Mouse (Mus musculus) olfactory bulb, adult 2 months (tissue): ENCODE data around the gene Akap7.

ENCODE experiments used
- CTCF ChIP-seq: fragments of 200-500 bp; IDR thresholded peaks from 2 replicates; pipeline ENCODE4 v1.5.1; 2012; ENCODE audit warnings: low read depth, mild to moderate bottlenecking, low read length, moderate library complexity; ENCODE audit not compliant: insufficient read depth
- POLR2A ChIP-seq: fragments of 200-500 bp; IDR thresholded peaks from 2 replicates; pipeline ENCODE4 v1.6.1; 2012; ENCODE audit warnings: mild to moderate bottlenecking, low read depth, low read length, moderate library complexity; ENCODE audit not compliant: insufficient read depth

GRCm38 (mm10) chr10:25207866-25208265 lies 99.8 kb downstream of the Akap7 start:
- no peak for TF ChIP-seq CTCF
- no peak for TF ChIP-seq POLR2A
